Comparison of ENCODE assay signal across 33 mouse cellular contexts in the genomic region with DNA sequence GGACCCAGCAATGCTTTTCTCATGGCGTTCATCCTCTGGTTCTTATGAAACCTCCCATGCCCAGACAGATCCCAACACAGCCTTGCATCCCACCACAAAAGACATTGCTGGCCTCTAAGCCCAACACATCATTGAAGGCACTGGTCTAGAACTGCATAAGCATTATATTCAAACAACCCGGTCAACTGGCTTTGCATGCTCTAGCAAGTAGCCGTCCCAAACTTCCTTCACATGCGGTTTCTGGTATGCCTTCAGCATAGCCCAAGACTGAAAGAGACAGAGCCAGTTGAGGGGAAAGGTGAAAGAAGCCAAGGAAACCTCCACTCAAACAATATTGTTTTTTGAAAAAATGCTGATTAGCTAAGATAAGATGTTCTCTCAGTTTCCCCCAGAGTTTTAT.
DNase-seq lines count a peak whose midpoint lies in the region; ATAC-seq and TF ChIP-seq lines count a peak whose summit lies in the region.
"Had no signal": no experiment of that assay in that cellular context is flagged by ENCODE, and none has a peak within 500 bp of the region (broad histone marks: within the 10 kb centered on the region; RNA-seq: fewer than 3 reads in every experiment).

No protein-coding gene starts in this region.

- no peak for TF ChIP-seq CTCF in hindbrain, postnatal 0 days (IDR thresholded peaks at IDR 0.05; ENCODE audit: low read depth)

- no peak overlapping the region for H3K27ac ChIP-seq in hindbrain, embryonic 10.5 days
- H3K27ac ChIP-seq in hindbrain, postnatal 0 days, result no peak overlapping the region
- no peak overlapping the region for H3K27ac ChIP-seq in midbrain, embryonic 11.5 days (ENCODE audit: low read depth, low read length)
- H3K27ac ChIP-seq in midbrain, embryonic 10.5 days (replicated peaks), result no peak overlapping the region
- H3K27ac ChIP-seq in limb, embryonic 13.5 days, result peak overlapping the region; percentile 73
- H3K27ac ChIP-seq: embryonic facial prominence, embryonic 13.5 days; forebrain, embryonic 12.5 days; heart, embryonic 15.5 days; hindbrain, embryonic 14.5 days; left cerebral cortex, adult 2 months; liver, embryonic 15.5 days; lung, embryonic 15.5 days; midbrain, embryonic 13.5 days; neural tube, embryonic 13.5 days had no signal

- WGBS in hindbrain, embryonic 10.5 days, result 87% methylated on average over 4 of the region's 4 CpGs
- 90% methylated on average over 4 of the region's 4 CpGs for WGBS in hindbrain, postnatal 0 days
- WGBS in midbrain, embryonic 11.5 days, result 94% methylated on average over 4 of the region's 4 CpGs
- WGBS in midbrain, embryonic 10.5 days, result 92% methylated on average over 4 of the region's 4 CpGs
- 81% methylated on average over 4 of the region's 4 CpGs for WGBS in limb, embryonic 13.5 days

- no peaks in the 10 kb centered on the region for H3K9me3 ChIP-seq in hindbrain, embryonic 10.5 days
- H3K9me3 ChIP-seq in hindbrain, postnatal 0 days (ENCODE audit: low read length), result no peaks in the 10 kb centered on the region
- H3K9me3 ChIP-seq in midbrain, embryonic 11.5 days (ENCODE audit: control insufficient read depth, low read length), result no peaks in the 10 kb centered on the region
- no peaks in the 10 kb centered on the region for H3K9me3 ChIP-seq in midbrain, embryonic 10.5 days (replicated peaks)
- H3K9me3 ChIP-seq in limb, embryonic 13.5 days, result no peaks in the 10 kb centered on the region
- H3K9me3 ChIP-seq: embryonic facial prominence, embryonic 13.5 days; forebrain, embryonic 12.5 days; G1E; heart, embryonic 15.5 days; liver, embryonic 15.5 days; lung, embryonic 15.5 days; midbrain, embryonic 13.5 days; neural tube, embryonic 13.5 days; stomach, embryonic 15.5 days had no signal

- no peak overlapping the region for H3K4me3 ChIP-seq in hindbrain, embryonic 10.5 days
- H3K4me3 ChIP-seq in hindbrain, postnatal 0 days (ENCODE audit: low read length), result no peak overlapping the region
- H3K4me3 ChIP-seq in midbrain, embryonic 11.5 days (ENCODE audit: low read depth, low read length), result no peak overlapping the region
- no peak overlapping the region for H3K4me3 ChIP-seq in midbrain, embryonic 10.5 days
- no peak overlapping the region for H3K4me3 ChIP-seq in limb, embryonic 13.5 days
- H3K4me3 ChIP-seq: embryonic facial prominence, embryonic 13.5 days; erythroblast, embryonic 14.5 days; forebrain, embryonic 12.5 days; heart, embryonic 15.5 days; left cerebral cortex, adult 2 months; liver, embryonic 15.5 days; lung, embryonic 15.5 days; midbrain, embryonic 13.5 days; neural tube, embryonic 13.5 days; stomach, embryonic 15.5 days had no signal

- H3K4me2 ChIP-seq in hindbrain, postnatal 0 days (ENCODE audit: low read depth, low read length), result no peak overlapping the region
- H3K4me2 ChIP-seq in midbrain, embryonic 11.5 days, result no peak overlapping the region
- H3K4me2 ChIP-seq in limb, embryonic 13.5 days (replicated peaks), result no peak overlapping the region
- H3K4me2 ChIP-seq: embryonic facial prominence, embryonic 13.5 days; forebrain, embryonic 12.5 days; heart, embryonic 15.5 days; hindbrain, embryonic 14.5 days; liver, embryonic 15.5 days; lung, embryonic 15.5 days; midbrain, embryonic 13.5 days; neural tube, embryonic 13.5 days; stomach, embryonic 15.5 days had no signal

- H3K36me3 ChIP-seq in hindbrain, embryonic 10.5 days, result no peaks in the 10 kb centered on the region
- no peaks in the 10 kb centered on the region for H3K36me3 ChIP-seq in hindbrain, postnatal 0 days (ENCODE audit: insufficient read depth, low read length)
- no peaks in the 10 kb centered on the region for H3K36me3 ChIP-seq in midbrain, embryonic 11.5 days (ENCODE audit: control insufficient read depth, insufficient read depth, low read length)
- no peaks in the 10 kb centered on the region for H3K36me3 ChIP-seq in midbrain, embryonic 10.5 days
- no peaks in the 10 kb centered on the region for H3K36me3 ChIP-seq in limb, embryonic 13.5 days
- H3K36me3 ChIP-seq: embryonic facial prominence, embryonic 13.5 days; forebrain, embryonic 12.5 days; G1E; heart, embryonic 15.5 days; liver, embryonic 15.5 days; lung, embryonic 15.5 days; midbrain, embryonic 13.5 days; neural tube, embryonic 13.5 days; stomach, embryonic 15.5 days had no signal

- no peaks in the 10 kb centered on the region for H3K27me3 ChIP-seq in hindbrain, embryonic 10.5 days (ENCODE audit: insufficient read depth, poor library complexity, severe bottlenecking)
- no peaks in the 10 kb centered on the region for H3K27me3 ChIP-seq in hindbrain, postnatal 0 days (ENCODE audit: insufficient read depth, low read length)
- no peaks in the 10 kb centered on the region for H3K27me3 ChIP-seq in midbrain, embryonic 11.5 days (ENCODE audit: control insufficient read depth, insufficient read depth, low read length)
- no peaks in the 10 kb centered on the region; the same call in 1 of the 2 replicates for H3K27me3 ChIP-seq in midbrain, embryonic 10.5 days (ENCODE audit: low read depth, poor library complexity, severe bottlenecking)
- no peaks in the 10 kb centered on the region for H3K27me3 ChIP-seq in limb, embryonic 13.5 days
- H3K27me3 ChIP-seq: embryonic facial prominence, embryonic 13.5 days; heart, embryonic 15.5 days; liver, embryonic 15.5 days; lung, embryonic 15.5 days; midbrain, embryonic 13.5 days; stomach, embryonic 15.5 days had no signal

- ATAC-seq in hindbrain, postnatal 0 days, result no peak
- ATAC-seq in midbrain, embryonic 11.5 days (ENCODE audit: low FRiP score), result no peak
- ATAC-seq in limb, embryonic 13.5 days (ENCODE audit: low FRiP score, low read depth), result no peak
- ATAC-seq: forebrain, postnatal 0 days; inflammation-experienced regulatory T-cells, adult 6 months; midbrain, embryonic 13.5 days had no signal

- DNase-seq in hindbrain, embryonic 10.5 days (ENCODE audit: low spot score), result peak; percentile 9
- DNase-seq in hindbrain, postnatal 0 days (ENCODE audit: low spot score), result no peak
- DNase-seq in midbrain, embryonic 11.5 days (ENCODE audit: low spot score, missing footprints), result peak; percentile 73
- no peak for DNase-seq in midbrain, embryonic 10.5 days (ENCODE audit: low spot score)
- DNase-seq in layer of hippocampus, adult 8-10 months (ENCODE audit: low spot score in 2 of 2), result no peak
- no peak for DNase-seq in adrenal gland, adult 2 months
- DNase-seq: adrenal gland, postnatal 14 days; cerebellum, adult 11-12 months; cerebellum, adult 9-11 months; embryo, embryonic 11 days; forebrain, postnatal 0 days; gastrocnemius, postnatal 10 days; heart, postnatal 36 days; kidney, adult 8-10 months; kidney, postnatal 25 days; retina, postnatal 1 day; right cerebral cortex, postnatal 14 days; thymus, adult 18-20 months; thymus, postnatal 25 days had no signal

- peaks cover 12% of the 10 kb centered on the region; the same call in 1 of the 2 replicates for H3K4me1 ChIP-seq in hindbrain, embryonic 10.5 days (replicated peaks)
- H3K4me1 ChIP-seq in hindbrain, postnatal 0 days (ENCODE audit: insufficient read depth, low read length), result 0 out of 2 replicates have a peak, but pooled peaks cover 3% of the 10 kb centered on the region
- no peaks in the 10 kb centered on the region for H3K4me1 ChIP-seq in midbrain, embryonic 11.5 days (ENCODE audit: control insufficient read depth, insufficient read depth, low read length)
- peaks cover 5% of the 10 kb centered on the region for H3K4me1 ChIP-seq in midbrain, embryonic 10.5 days
- peaks cover 37% of the 10 kb centered on the region for H3K4me1 ChIP-seq in limb, embryonic 13.5 days
- H3K4me1 ChIP-seq: embryonic facial prominence, embryonic 13.5 days; liver, embryonic 15.5 days; stomach, embryonic 15.5 days had no signal

- no peak overlapping the region for H3K9ac ChIP-seq in hindbrain, postnatal 0 days (replicated peaks; ENCODE audit: low read length)
- no peak overlapping the region for H3K9ac ChIP-seq in midbrain, embryonic 11.5 days (ENCODE audit: low read length)
- H3K9ac ChIP-seq in limb, embryonic 13.5 days, result no peak overlapping the region
- H3K9ac ChIP-seq: embryonic facial prominence, embryonic 13.5 days; forebrain, embryonic 12.5 days; forebrain, postnatal 0 days; heart, embryonic 15.5 days; hindbrain, embryonic 14.5 days; liver, embryonic 15.5 days; lung, embryonic 15.5 days; midbrain, embryonic 13.5 days; neural tube, embryonic 13.5 days; stomach, embryonic 15.5 days had no signal

Comparison
In these comparisons a context has a peak if more than half of its experiments do, and no peak if none do; other contexts are left out.
1. DNase-seq: peak in hindbrain, embryonic 10.5 days (single experiment) and midbrain, embryonic 11.5 days (single experiment); none in hindbrain, postnatal 0 days (single experiment), midbrain, embryonic 10.5 days (single experiment), layer of hippocampus, adult 8-10 months (0 of 2) and adrenal gland, adult 2 months (single experiment).